Mouse (Mus musculus) c-Kit-positive CD71-positive TER-119-negative erythroid progenitor cells, embryonic 14.5 days (primary cell): ENCODE results near the gene Peak1.
A peak's percentile ranks its signal among the peaks of the same experiment; 100 is the strongest.

Experiments
- DNase-seq: peaks from one replicate; pipeline ENCODE4 v3.0.0-alpha.2; 2013; ENCODE audit warnings: low read depth

Gene Peak1

DNA sequence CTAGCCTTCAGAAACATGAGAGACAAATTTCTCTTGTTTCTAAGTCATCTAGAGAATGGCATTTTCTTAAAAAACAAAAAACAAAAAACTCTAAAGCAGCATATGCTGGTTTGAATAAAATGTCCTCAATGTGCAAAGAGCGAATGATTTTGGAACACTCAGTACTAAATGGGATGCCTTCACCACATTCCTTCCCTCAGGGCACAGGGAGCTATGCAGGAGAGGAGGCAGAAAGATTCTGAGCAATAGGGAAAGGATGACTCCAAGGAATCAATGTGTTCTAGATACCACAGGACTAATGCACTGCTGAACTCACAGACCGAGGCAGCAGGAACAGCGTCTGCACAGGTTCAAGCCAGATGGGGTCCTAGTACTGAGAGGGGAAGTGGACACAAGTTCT lies 103.5 kb downstream of the Peak1 start:
- no peak for DNase-seq

DNA sequence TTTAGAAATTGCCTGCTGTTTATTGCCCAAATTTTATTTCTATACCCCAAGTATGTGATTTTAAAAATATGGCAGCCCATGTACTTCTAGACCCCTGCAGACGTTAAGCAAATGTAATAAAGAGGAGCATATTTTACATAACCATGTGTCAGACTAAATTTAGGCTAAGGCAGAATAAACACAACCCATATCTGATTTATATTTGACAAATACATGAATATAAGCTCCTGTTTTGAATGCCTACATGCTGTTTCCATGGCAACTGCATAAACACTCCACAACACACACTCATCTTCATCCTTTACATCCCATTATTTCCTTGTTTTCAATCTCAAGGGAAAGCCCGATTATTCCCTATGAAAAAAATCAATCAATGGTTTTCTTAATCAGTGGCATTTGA lies 108.8 kb downstream of the Peak1 start:
- DNase-seq, result no peak

DNA sequence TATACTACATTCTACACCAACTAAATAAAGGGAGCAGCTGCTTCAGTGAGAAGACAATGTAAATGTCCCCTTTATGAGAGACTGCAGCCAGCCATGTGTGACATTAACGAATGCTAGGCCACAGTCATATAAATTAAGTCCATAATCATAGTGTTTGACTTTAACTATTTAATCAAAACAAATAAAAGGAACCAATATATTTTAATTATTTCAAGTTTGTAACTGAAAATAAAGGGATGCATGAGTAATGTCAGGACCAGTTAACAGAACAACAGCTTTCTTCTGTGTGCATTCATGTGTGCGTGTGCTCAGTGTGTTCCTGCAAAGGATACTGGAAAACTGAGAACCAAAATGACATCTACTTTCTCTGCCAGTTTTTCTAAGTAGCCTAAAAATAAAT lies 113.3 kb downstream of the Peak1 start:
- no peak for DNase-seq

DNA sequence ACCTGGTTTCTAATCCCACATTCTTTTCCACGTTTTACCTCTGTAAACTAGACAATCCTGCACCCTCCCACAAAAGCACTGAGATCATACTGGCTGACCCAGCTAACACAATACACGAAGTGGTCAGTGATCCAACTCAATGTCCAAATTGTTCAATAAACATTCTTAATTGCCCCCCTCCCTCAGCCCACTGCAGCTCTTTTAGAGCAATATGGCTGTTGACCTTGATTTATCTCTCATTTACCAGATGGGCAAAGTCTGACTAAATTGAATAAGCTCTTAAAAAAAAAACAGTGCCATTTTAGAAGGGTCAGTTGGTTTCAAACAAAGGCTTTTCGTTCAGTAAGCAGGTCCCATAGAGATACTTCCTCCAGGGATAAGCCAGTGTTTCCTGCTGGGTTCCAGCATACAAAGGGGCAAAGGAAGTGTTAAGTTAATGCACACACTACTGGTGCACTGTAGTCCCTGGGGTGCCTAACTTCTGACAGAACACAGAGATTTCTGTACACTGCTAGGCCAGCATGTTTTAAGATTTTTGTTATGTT lies 114.9 kb downstream of the Peak1 start:
- DNase-seq, result no peak

DNA sequence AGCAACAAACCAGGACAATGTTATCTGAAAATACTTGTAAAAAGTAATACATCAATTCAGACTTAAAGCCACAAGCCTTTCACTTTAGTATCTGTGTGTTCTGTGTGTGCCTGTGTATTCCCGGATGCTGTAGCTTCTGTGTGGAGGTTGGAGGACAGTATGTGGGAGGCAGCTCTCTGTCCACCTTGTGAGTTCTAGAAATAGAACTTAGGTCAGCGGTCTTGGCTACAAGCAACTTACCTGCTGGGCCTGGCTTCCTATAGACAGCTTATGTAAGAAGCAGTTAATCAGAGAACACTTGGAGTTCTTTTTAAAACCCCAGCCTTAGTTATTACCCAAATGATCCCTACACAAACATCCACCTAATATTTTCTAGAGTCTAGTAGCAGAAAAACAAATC lies 127.8 kb downstream of the Peak1 start:
- DNase-seq, result no peak

DNA sequence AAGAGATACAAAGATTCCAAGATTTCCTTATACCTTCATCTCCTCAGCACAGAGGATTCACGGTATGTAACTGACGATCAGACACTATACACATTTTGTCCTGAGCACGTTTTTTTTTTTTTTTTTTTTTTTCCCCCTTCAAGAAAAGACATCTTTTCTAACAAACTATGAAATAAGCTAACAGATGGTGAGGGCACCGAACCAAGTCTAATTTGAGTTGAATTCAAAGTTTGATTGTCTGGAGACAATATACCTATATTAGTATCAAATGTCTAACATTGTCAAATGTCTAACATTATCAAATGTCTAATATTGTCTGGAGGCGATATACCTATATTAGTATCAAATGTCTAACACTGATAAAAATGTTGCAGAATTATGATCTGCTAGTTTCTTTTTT lies 135.4 kb downstream of the Peak1 start:
- no peak for DNase-seq

DNA sequence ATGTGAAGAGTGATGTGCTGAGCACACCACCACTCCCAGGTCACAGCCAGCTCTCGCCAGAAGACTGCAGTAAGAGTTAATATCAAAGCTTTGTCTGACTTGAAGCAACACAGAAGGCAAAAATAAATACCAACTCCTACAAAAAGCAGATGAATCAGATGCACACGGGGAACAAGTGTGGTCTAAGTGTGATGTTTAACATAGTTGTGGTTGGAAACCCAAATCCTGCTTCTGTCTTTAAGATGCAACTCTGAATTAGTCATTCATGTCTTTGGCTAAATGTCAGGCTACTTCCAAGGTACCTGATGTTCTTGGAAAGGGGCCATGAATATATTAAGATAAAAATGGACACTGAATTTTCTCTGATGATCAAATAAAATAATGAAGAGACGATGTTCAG lies 144.3 kb downstream of the Peak1 start:
- no peak for DNase-seq

DNA sequence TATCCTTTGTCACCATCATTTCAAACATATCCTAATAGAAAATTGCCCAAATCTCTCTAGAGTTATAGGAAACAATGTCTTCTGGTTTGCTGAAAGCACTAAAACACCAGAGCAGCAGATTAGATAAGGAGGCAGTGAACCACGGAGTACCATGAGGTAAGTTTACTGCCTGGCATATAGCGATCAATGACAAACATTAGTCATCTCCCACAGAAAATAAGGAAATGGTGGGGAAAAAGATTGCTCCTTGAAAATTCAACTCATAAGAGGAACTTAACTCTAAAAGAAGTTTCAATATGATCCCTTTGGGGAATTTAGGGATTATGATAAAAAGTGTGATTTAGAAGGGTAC lies 145.6 kb downstream of the Peak1 start:
- no peak for DNase-seq

DNA sequence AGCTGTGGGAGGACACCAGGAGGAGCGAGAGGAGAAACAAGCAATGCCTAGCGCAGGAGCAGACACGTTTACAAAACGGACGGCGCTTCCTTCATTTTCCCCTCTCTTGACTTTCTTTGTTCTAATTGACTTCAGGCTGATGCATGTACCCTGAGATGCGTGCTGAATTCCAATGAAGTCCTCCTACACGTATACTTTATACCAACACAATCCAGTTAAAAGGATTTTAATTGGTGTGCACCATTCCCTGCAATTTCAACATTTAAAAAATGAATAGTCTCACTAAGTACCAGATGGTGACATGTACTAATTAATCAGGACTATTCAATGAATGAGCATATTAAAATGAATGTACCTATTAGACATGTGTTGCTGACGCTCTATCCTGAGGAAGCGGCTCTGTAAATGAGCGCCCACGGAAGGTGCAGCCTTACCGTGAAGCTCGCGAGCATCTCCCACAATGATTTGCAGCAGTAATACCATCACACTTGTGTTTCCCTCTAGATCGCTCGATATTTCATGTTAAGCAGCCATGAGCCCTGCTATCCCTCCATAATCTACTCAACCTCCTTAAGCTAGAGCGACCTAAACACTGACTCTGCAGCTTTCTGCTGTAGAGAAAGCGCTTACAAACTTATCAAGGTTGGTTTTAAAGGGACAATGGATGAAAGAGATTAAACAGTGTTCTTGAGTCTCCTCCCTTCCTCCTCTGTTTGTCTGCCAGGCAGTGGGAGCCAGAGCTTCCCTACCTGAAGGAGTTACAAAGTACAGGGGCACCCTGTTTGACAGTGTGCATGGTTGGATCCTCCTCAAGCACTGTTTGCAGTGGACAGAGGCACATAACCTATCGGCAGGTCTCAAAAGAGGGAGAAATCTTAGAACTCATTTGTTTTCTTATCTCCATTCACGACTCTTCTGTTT lies 146.3 kb downstream of the Peak1 start:
- no peak for DNase-seq

DNA sequence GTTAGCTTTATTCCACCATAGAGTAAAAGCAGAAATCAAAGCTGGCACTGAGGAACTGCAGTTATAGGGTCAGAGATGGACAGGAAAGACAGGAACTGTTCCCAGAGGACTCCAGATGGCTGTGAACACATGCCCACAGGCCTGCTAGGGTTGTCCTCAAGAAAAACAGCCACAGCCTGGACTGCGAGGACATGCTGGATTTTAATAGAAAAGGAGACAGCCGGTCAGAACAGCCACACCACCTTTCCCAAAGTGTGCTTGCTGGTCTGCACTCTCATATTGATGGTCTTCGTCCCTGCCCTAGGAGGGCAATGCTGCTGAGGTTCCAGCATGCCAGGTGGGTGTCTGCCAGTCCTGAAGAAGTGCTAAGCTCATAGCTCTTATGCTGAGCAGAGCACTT lies 148.8 kb downstream of the Peak1 start:
- DNase-seq, result no peak

DNA sequence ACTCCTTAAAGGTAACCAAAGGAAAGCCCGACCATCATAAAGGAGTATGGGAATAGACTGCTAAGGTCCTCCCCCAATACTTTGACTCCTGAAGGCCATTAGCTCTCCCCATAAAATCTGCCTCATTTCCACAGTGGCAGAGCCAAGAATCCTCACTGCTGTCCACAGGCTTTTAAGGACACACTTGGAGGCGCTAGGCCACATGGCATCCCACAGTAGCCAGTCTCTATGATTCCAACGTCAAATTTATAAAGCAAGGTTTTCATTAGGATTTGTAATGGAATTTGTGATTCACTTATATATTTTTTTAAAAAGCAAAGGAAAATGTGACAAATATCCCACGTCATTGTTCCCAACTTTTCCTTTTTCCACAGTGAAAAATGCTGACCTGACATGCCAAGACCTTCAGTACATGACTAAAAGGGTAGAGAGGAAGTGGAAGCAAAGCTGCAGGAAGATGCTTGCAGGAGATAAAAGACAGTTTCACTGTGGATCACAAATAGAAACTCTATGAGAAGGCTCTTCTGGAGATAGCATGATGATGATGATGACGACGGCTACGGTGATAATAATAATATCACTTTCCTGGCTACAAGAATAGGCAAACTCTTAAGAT lies 151.6 kb downstream of the Peak1 start:
- no peak for DNase-seq

DNA sequence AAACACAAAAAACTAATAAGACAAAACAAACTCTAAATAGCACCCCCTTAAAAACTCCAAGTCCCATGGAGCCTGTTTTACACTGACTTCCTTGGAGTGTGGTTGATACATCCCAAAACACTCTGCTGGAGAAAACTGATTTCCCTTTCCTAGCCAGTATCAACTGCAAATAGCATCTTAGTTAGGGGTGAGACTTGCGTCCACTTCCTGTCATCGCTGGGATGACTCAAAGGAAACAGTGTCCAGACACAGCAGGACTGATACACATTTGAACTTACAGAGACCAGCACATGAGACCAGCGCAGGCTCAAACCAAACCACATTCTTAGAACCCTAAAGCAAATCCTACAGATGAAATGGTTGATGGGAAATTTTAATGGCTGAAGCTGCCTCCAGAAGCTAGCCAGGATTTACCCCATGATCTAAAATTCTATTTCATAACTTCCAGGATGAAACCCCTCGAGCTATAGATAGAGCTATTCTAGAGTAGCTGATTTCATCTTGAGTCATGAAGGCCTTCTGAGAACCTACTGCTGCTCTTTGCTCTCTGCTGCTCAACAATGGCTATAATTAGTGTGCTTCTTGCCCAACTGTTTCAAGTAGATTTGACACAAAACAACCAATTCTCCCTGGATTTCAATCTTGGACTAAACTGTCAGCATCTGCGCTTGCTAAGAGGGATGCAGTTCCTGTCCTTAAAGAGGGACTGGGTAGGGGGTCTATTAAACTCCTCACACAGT lies 152.2 kb downstream of the Peak1 start:
- DNase-seq, result no peak

DNA sequence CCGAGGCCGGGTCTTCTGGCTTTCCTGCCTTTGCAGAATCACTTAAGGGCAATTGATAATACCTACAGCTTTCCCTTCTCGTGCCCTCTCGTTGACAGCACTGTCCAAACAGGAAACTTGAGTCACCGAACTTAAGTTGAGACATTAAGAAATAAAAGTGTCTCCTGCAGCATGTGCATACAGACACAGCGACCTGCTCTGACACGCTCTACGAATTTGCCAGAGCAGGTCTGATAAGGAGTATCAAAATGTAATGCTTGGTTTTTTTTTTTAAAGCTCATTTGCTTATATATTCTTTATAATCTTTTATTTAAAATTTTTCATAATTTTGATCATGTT lies 152.9 kb downstream of the Peak1 start:
- DNase-seq, result no peak

DNA sequence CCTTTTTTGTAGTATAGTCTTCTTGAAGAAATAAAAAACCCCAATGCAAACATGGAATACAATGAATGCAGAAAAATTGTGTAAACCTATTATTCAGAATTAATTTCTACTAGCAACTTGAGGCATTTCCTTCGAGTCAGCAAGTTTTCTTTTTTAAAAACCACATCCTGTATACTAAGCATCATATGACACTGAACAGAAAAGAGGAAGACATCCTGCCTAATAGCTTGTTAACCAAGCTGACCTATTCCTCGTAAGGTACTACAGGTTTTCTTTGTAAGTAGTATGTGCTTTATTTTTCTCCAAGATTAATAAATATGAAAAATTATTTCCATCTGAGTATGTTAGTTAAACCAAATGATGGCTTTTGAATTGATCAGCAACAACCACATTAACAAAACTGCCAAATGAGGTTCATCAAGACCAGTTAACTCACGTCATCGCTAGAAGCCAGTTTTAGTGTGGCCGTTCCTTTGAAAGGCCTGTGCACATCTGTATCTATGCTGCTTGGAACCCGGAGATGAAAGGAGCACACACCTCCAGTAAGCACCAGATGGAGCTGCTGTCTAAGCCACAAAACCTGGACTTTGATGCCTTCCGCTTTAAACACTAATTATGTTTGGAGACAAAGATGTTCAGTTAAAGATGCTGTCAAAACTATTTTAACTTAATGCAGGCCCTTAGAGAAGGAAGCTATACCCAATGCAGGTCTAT lies 153.4 kb downstream of the Peak1 start:
- DNase-seq, result no peak

DNA sequence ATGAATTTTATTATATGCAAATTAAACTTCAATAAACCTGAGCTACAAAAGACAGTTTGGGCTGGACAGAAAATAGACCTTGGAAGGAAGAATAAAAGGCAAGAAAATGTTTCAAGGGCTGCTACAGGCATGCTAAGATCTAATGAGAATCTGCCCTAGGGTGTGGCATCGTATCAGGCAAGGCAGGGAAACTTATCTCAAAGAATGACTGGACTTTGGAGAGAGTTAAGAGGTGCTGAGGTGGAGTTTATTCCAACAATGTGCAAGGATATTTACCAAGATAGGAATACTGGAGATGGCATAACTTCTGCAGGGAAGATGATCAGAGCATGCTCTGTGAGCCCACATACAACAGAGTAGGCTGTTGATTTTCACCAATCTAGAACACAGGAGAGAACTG lies 154.8 kb downstream of the Peak1 start:
- DNase-seq, result peak; percentile 13

DNA sequence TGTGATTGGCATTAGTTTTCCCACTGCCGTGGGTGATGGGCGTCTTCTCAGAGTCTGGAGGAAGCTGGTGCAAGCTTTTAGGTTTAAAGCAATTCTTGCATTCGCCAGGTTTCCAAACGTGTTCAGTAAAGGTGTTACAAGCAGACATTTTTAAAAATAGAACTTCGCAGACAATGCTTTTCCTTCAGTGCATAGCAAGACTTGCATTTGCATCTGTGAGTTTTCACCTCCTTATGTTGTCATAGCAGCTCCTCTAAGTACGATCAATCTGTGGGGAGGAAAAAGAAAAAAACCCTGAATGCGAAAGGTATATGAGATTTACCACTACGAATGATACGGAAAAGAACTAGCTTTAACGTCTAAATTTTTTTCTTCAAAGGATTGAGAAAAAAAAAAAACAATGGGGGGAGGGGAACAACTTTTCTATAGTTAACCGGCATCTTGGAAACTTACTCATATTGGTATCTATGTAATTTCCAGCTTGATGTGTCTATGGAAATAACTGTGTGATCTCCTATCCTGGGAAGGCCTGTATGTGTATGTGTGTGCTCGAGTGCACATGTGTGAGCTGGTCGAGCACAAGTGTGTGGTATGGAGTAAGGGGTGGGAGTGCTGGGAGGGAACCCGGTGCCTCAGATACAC lies 157.3 kb downstream of the Peak1 start:
- DNase-seq, result no peak

DNA sequence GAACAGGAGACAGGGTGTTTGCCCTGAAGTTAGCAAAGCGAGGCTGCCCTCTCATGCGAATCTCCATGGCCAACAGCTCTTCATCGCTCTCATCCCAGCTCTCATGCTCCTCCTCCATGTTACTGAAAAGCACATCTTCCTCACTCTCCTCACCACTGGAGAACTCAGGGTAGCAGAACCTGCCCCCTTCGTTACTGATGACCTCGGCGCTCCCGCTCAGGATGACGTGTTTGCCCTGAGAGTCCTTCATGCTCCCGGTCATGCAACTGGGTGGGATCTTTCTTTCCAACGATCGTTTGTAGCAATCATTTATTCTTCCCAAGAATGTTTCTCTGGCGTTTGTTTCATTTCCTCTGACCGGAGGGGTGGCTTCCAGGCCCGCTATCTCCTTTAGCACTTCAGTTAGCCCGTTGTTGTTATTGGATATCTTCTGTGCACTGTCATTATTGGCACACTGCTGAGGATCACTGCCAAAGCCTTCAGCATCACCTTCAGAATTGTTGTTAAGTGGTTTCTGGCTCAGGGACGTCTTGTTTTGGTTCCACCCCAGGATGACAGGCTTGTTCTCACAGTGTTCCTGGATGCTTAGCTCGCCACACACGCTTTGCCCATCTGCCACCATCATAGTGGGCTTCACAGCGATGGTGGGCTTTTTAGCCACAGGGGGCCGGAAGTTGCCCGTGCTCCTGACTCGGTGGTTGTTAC lies 157.9 kb downstream of the Peak1 start:
- no peak for DNase-seq

DNA sequence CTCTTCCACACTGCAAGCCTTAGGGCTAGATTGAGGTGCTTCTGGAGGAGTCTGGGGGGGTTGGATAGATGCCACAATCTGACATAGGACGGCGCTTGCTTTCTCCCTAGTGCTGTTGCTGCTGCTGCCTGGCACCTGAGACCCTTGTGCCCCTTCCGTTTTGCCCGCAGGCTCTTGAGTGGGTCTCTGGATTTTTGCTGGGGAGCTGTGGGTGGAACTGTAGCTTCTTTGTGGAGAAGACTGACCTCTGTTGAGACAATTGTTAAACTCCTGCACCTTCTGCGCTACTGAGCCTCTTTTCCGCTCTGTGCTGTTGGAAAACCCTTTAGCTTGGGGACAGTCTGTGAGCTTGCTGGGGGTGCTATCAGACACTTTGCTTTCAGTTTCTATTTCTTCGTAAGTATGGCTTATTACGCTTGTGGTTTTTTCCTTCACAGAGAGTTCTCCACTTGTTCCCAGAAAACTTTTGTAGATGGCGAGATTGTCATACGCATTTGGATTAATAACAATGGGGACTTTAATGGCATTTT lies 159.5 kb downstream of the Peak1 start:
- DNase-seq, result no peak

DNA sequence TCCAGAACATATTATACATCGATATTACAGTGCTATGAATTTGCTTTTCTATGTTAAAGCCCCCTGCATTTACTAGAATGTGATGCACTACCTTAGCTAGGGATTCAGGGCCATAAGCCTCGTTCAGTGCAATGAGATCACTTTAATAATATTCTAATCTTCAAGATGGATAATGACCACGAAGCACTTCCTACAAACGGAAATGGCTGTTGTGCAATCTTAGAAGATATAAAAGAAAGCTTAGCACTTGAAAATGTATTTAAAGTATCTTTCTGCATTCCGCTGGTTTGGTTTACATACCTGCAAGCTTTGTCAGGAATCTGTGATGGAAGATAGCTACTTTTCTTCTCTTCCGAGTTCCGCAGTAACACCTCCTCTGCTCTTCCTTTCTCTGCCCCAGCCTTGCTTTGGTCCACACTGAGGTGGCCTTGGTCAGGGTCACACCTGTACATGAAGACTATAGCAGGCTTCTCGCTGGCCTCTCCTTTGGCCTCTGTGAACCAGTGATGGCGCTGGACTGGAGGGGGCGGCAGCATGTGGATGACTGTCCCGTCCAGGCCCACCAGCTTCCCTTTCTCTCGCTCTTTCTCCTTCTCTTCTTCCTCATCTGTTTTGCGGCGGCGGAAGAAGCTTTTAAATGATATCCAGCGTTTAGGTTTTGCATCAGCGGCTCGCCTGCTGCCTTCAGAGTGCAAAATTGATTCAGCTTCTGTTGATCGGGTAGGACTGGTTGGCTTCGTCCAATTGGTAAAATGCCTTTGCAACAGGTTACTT lies 160.5 kb downstream of the Peak1 start:
- DNase-seq, result no peak
